In the genomic region with DNA sequence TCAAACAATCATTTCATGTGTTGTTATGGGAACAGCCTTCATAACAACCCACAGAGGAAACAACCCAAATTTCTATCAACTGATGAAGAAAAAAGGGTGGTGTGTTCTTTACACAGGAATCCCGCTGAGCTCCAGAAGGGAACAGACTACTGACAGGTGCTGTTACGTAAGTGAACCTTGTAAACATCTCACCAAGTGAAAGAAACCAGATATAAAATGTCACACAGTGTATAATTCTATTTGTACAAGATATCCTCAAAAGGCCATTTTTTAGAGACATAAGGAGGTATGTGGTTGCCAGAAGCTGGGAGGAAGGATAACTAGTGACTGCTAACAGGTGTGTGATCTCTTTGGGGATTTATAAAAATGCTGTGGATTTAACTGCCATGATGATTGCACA, we compare ENCODE assay signal across 22 mouse cellular contexts.
DNase-seq lines count a peak whose midpoint lies in the region; ATAC-seq lines count a peak whose summit lies in the region.
"Had no signal": no experiment of that assay in that cellular context is flagged by ENCODE, and none has a peak within 500 bp of the region (broad histone marks: within the 10 kb centered on the region; RNA-seq: fewer than 3 reads in every experiment).

No protein-coding gene starts in this region.

- no peaks in the 10 kb centered on the region for H3K36me3 ChIP-seq in embryonic facial prominence, embryonic 14.5 days (ENCODE audit: control insufficient read depth, insufficient read depth, low read length)
- H3K36me3 ChIP-seq in embryonic facial prominence, embryonic 10.5 days (replicated peaks) = no peaks in the 10 kb centered on the region
- H3K36me3 ChIP-seq in limb, embryonic 13.5 days = no peaks in the 10 kb centered on the region
- H3K36me3 ChIP-seq in limb, embryonic 10.5 days = no peaks in the 10 kb centered on the region
- H3K36me3 ChIP-seq in stomach, embryonic 15.5 days = no peaks in the 10 kb centered on the region
- no peaks in the 10 kb centered on the region for H3K36me3 ChIP-seq in liver, embryonic 11.5 days (ENCODE audit: control insufficient read depth, insufficient read depth, low read length)
- H3K36me3 ChIP-seq: G1E; heart, embryonic 15.5 days; hindbrain, embryonic 10.5 days had no signal

- H3K4me3 ChIP-seq in embryonic facial prominence, embryonic 14.5 days (ENCODE audit: low read depth, low read length) = no peak overlapping the region
- H3K4me3 ChIP-seq in embryonic facial prominence, embryonic 10.5 days = no peak overlapping the region
- H3K4me3 ChIP-seq in limb, embryonic 13.5 days = no peak overlapping the region
- H3K4me3 ChIP-seq in limb, embryonic 10.5 days = no peak overlapping the region
- no peak overlapping the region for H3K4me3 ChIP-seq in stomach, embryonic 15.5 days (replicated peaks)
- no peak overlapping the region for H3K4me3 ChIP-seq in liver, embryonic 11.5 days (ENCODE audit: low read depth, low read length)
- H3K4me3 ChIP-seq: heart, adult 2 months; heart, embryonic 15.5 days; hindbrain, embryonic 10.5 days had no signal

- no peak overlapping the region for H3K4me2 ChIP-seq in embryonic facial prominence, embryonic 14.5 days (ENCODE audit: low read depth, low read length)
- no peak overlapping the region for H3K4me2 ChIP-seq in limb, embryonic 13.5 days (replicated peaks)
- H3K4me2 ChIP-seq in stomach, embryonic 15.5 days = no peak overlapping the region
- H3K4me2 ChIP-seq in liver, embryonic 11.5 days = no peak overlapping the region
- H3K4me2 ChIP-seq: heart, embryonic 11.5 days; heart, embryonic 15.5 days; hindbrain, embryonic 14.5 days had no signal

- peak; percentile 56 for DNase-seq in embryonic facial prominence, embryonic 14.5 days (ENCODE audit: low spot score)
- no peak for DNase-seq in embryonic facial prominence, embryonic 10.5 days (ENCODE audit: low spot score)
- DNase-seq in limb, embryonic 10.5 days (ENCODE audit: low spot score) = no peak
- DNase-seq in liver, embryonic 11.5 days (ENCODE audit: low spot score) = no peak
- DNase-seq: adrenal gland, adult 8-10 months; adrenal gland, postnatal 36 days; B cell, adult 2 months; cerebellum, adult 2 months; cerebellum, postnatal 10 days; gastrocnemius, postnatal 14 days; heart, adult 2 months; heart, postnatal 14 days had no signal

- H3K4me1 ChIP-seq in embryonic facial prominence, embryonic 14.5 days (ENCODE audit: control insufficient read depth, insufficient read depth, low read length) = no peaks in the 10 kb centered on the region
- H3K4me1 ChIP-seq in embryonic facial prominence, embryonic 10.5 days = no peaks in the 10 kb centered on the region
- H3K4me1 ChIP-seq in limb, embryonic 13.5 days = no peaks in the 10 kb centered on the region
- H3K4me1 ChIP-seq in limb, embryonic 10.5 days = no peaks in the 10 kb centered on the region
- no peaks in the 10 kb centered on the region for H3K4me1 ChIP-seq in stomach, embryonic 15.5 days
- H3K4me1 ChIP-seq in liver, embryonic 11.5 days (replicated peaks; ENCODE audit: control insufficient read depth, insufficient read depth, low read length) = no peaks in the 10 kb centered on the region
- H3K4me1 ChIP-seq: heart, embryonic 15.5 days; hindbrain, embryonic 10.5 days had no signal

- ATAC-seq in embryonic facial prominence, embryonic 14.5 days (ENCODE audit: low read depth) = peak; percentile 55; the same call in 1 of the 2 replicates
- peak; percentile 75; the same call in 1 of the 2 replicates for ATAC-seq in limb, embryonic 13.5 days (ENCODE audit: low FRiP score, low read depth)
- peak; percentile 71 for ATAC-seq in stomach, embryonic 15.5 days (ENCODE audit: insufficient read depth, low FRiP score, low read depth)
- ATAC-seq in liver, embryonic 11.5 days (replicated peaks; ENCODE audit: low FRiP score) = no peak
- no peak for ATAC-seq in megakaryocyte-erythroid progenitor cell, adult 5-6 weeks (replicated peaks; ENCODE audit: low FRiP score, low TSS enrichment, poor library complexity, severe bottlenecking)
- ATAC-seq: CD4-positive, CD25-positive, alpha-beta regulatory T cell, adult 4 months; forebrain, embryonic 16.5 days had no signal

- H3K27me3 ChIP-seq in embryonic facial prominence, embryonic 14.5 days (replicated peaks; ENCODE audit: control insufficient read depth, insufficient read depth, low read length) = no peaks in the 10 kb centered on the region
- no peaks in the 10 kb centered on the region for H3K27me3 ChIP-seq in embryonic facial prominence, embryonic 10.5 days (replicated peaks; ENCODE audit: low read depth, poor library complexity, severe bottlenecking)
- no peaks in the 10 kb centered on the region for H3K27me3 ChIP-seq in limb, embryonic 13.5 days
- H3K27me3 ChIP-seq in limb, embryonic 10.5 days (ENCODE audit: low read depth, poor library complexity, severe bottlenecking) = no peaks in the 10 kb centered on the region
- no peaks in the 10 kb centered on the region for H3K27me3 ChIP-seq in stomach, embryonic 15.5 days (replicated peaks)
- no peaks in the 10 kb centered on the region for H3K27me3 ChIP-seq in liver, embryonic 11.5 days (replicated peaks; ENCODE audit: control insufficient read depth, insufficient read depth, low read length)
- H3K27me3 ChIP-seq: heart, embryonic 15.5 days had no signal

- H3K27ac ChIP-seq in embryonic facial prominence, embryonic 14.5 days (replicated peaks; ENCODE audit: low read depth, low read length) = no peak overlapping the region
- no peak overlapping the region for H3K27ac ChIP-seq in embryonic facial prominence, embryonic 10.5 days (replicated peaks)
- H3K27ac ChIP-seq in limb, embryonic 13.5 days = no peak overlapping the region
- no peak overlapping the region for H3K27ac ChIP-seq in limb, embryonic 10.5 days
- no peak overlapping the region for H3K27ac ChIP-seq in stomach, embryonic 15.5 days
- no peak overlapping the region for H3K27ac ChIP-seq in liver, embryonic 11.5 days (ENCODE audit: low read depth, low read length)
- H3K27ac ChIP-seq: heart, adult 2 months; heart, embryonic 15.5 days; hindbrain, embryonic 10.5 days; hindbrain, embryonic 14.5 days had no signal

- no peak overlapping the region for H3K9ac ChIP-seq in embryonic facial prominence, embryonic 14.5 days (ENCODE audit: low read depth, low read length)
- no peak overlapping the region for H3K9ac ChIP-seq in limb, embryonic 13.5 days
- H3K9ac ChIP-seq in stomach, embryonic 15.5 days = no peak overlapping the region
- H3K9ac ChIP-seq in liver, embryonic 11.5 days (ENCODE audit: low read depth, low read length) = no peak overlapping the region
- H3K9ac ChIP-seq: heart, embryonic 15.5 days; hindbrain, embryonic 14.5 days had no signal

- no peaks in the 10 kb centered on the region for H3K9me3 ChIP-seq in embryonic facial prominence, embryonic 14.5 days (ENCODE audit: control insufficient read depth, low read length)
- no peaks in the 10 kb centered on the region for H3K9me3 ChIP-seq in embryonic facial prominence, embryonic 10.5 days
- no peaks in the 10 kb centered on the region for H3K9me3 ChIP-seq in limb, embryonic 13.5 days
- H3K9me3 ChIP-seq in limb, embryonic 10.5 days (replicated peaks) = no peaks in the 10 kb centered on the region
- no peaks in the 10 kb centered on the region for H3K9me3 ChIP-seq in stomach, embryonic 15.5 days
- H3K9me3 ChIP-seq in liver, embryonic 11.5 days (ENCODE audit: control insufficient read depth, low read length) = no peaks in the 10 kb centered on the region
- H3K9me3 ChIP-seq: G1E; heart, embryonic 15.5 days; hindbrain, embryonic 10.5 days had no signal

- 58% methylated on average over 2 of the region's 2 CpGs for WGBS in embryonic facial prominence, embryonic 14.5 days
- 86% methylated on average over 2 of the region's 2 CpGs for WGBS in embryonic facial prominence, embryonic 10.5 days
- WGBS in limb, embryonic 13.5 days = 38% methylated on average over 2 of the region's 2 CpGs
- WGBS in limb, embryonic 10.5 days = 82% methylated on average over 2 of the region's 2 CpGs
- WGBS in stomach, embryonic 15.5 days = 45% methylated on average over 2 of the region's 2 CpGs
- WGBS in liver, embryonic 11.5 days = 56% methylated on average over 2 of the region's 2 CpGs

Comparison
In these comparisons a context has a peak if more than half of its experiments do, and no peak if none do; other contexts are left out.
1. ATAC-seq: peak in embryonic facial prominence, embryonic 14.5 days (single experiment), limb, embryonic 13.5 days (single experiment) and stomach, embryonic 15.5 days (single experiment); none in liver, embryonic 11.5 days (single experiment) and megakaryocyte-erythroid progenitor cell, adult 5-6 weeks (single experiment).